Mouse (Mus musculus): Measurements from ENCODE around the gene Tex11. TPM values are rescaled to one million over a fixed set of nuclear protein-coding genes. Genes with fewer than 3 reads are reported as not detected.

Gene Tex11
- not detected for total RNA-seq (2023)

DNA sequence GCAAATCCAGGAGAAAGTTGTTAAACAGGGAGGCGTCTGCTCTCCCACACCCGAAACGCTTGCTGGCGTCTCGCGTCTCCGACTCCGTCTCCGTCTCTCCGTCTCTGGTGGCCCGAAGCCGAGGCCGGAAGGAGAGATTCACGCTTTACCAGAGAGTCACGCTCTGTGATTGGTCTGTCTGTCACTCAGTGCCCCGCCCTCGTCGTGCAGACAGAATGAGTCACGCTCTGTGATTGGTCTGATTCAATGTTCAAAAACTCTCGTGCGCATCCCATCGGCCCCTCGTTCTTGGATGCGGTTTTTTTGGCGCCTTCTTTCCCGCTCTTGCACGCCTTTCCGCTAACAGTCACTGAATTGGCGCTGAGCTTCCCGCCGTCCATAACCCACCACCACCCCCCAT is at the start of gene Tex11:
Gene Tex11 (minus strand): TSS at position 127 of the 400 bp plus-strand sequence.

DNA sequence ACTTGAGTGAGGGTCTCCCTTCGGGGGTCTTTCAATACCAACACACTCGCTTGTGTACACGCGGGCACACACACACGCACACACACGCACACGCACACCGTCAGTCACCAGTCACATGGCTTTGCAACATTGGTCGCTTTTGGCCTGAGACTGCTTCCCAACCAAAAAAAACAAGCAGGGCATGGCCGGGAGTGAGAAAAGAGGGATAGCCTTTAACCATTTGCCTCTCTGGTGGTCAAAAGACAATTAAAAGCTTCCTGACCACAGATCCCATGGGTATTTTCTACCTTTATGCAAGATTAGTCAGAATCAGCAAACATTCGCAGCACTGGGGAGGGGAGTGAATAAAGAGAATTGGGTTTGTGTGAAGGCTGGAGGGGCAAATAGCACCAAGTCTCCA is 26.5 kb upstream of the Tex11 start, which contains the start of gene Slc7a3:
Gene Slc7a3 (minus strand): TSS at position 101 of the 400 bp plus-strand sequence.

Other genes with a start within 250 kb of the Tex11 start
- gene Slc7a3, start 26.4 kb upstream of the Tex11 start, total RNA-seq (2023), result not detected
- 10 to 100 TPM; 38.0 to 39.1 TPM for gene Snx12, start 162.9 kb upstream of the Tex11 start, total RNA-seq (2023)
- 10 to 100 TPM; 29.8 to 31.4 TPM for gene Foxo4, start 194.9 kb upstream of the Tex11 start, total RNA-seq (2023)
- 10 to 100 TPM; 11.3 to 11.6 TPM for gene Gm614, start 204.3 kb upstream of the Tex11 start, total RNA-seq (2023)
- 100 to 1,000 TPM; 204 to 231 TPM for gene Il2rg, start 208.6 kb upstream of the Tex11 start, total RNA-seq (2023)
- gene Gm20489, start 209.4 kb upstream of the Tex11 start, total RNA-seq (2023), result not detected
- 100 to 1,000 TPM in 1 of 2 experiments, 10 to 100 TPM in 1; 96.4 to 106 TPM for gene Med12, start 214.4 kb upstream of the Tex11 start, total RNA-seq (2023)
- not detected for gene Nlgn3, start 239.5 kb upstream of the Tex11 start, total RNA-seq (2023)